Mouse (Mus musculus) telencephalon, adult 2 months (tissue): ENCODE measurements around the gene Rhd.

Experiments used
- DNase-seq: peaks from one replicate; pipeline ENCODE4 v3.0.0-alpha.2; 2011; ENCODE audit warnings: low read depth, low spot score

Rhd gene

GRCm38 (mm10) chr4:134856501-134856900 is 7.8 kb upstream of the Rhd start:
- DNase-seq, result no peak

GRCm38 (mm10) chr4:134858494-134858893 is 5.8 kb upstream of the Rhd start:
- DNase-seq, result no peak

GRCm38 (mm10) chr4:134861884-134862283 is 2.5 kb upstream of the Rhd start:
- no peak for DNase-seq

- no peak for DNase-seq
Measured at GRCm38 (mm10) chr4:134862996-134863395, 1.3 kb upstream of the Rhd start.

GRCm38 (mm10) chr4:134865340-134865739 is 1.0 kb downstream of the Rhd start:
- no peak for DNase-seq

GRCm38 (mm10) chr4:134865789-134866188 is 1.5 kb downstream of the Rhd start:
- DNase-seq, result no peak

- no peak for DNase-seq
Measured at GRCm38 (mm10) chr4:134867213-134867612, 2.9 kb downstream of the Rhd start.

GRCm38 (mm10) chr4:134867661-134868060 is 3.3 kb downstream of the Rhd start:
- DNase-seq, result no peak

- DNase-seq, result no peak
Measured at GRCm38 (mm10) chr4:134868065-134868464, 3.7 kb downstream of the Rhd start.

GRCm38 (mm10) chr4:134868490-134868889 is 4.2 kb downstream of the Rhd start:
- DNase-seq, result no peak

- no peak for DNase-seq
Measured at GRCm38 (mm10) chr4:134869068-134869730, 4.9 kb downstream of the Rhd start.

- DNase-seq, result no peak
Measured at GRCm38 (mm10) chr4:134869815-134870375, 5.6 kb downstream of the Rhd start.

GRCm38 (mm10) chr4:134871477-134871876 is 7.1 kb downstream of the Rhd start:
- DNase-seq, result no peak

- DNase-seq, result no peak
Measured at GRCm38 (mm10) chr4:134871950-134872349, 7.6 kb downstream of the Rhd start.

- no peak for DNase-seq
Measured at GRCm38 (mm10) chr4:134876171-134876570, 11.8 kb downstream of the Rhd start.

- no peak for DNase-seq
Measured at GRCm38 (mm10) chr4:134879410-134879981, 15.2 kb downstream of the Rhd start.

- DNase-seq, result no peak
Measured at GRCm38 (mm10) chr4:134880041-134880440, 15.7 kb downstream of the Rhd start.

GRCm38 (mm10) chr4:134883266-134883665 is 18.9 kb downstream of the Rhd start:
- no peak for DNase-seq

GRCm38 (mm10) chr4:134883808-134884207 is 19.5 kb downstream of the Rhd start:
- no peak for DNase-seq

GRCm38 (mm10) chr4:134884364-134884763 is 20.0 kb downstream of the Rhd start:
- no peak for DNase-seq

- no peak for DNase-seq
Measured at GRCm38 (mm10) chr4:134892096-134892495, 27.8 kb downstream of the Rhd start.

- no peak for DNase-seq
Measured at GRCm38 (mm10) chr4:134897256-134897655, 32.9 kb downstream of the Rhd start.

GRCm38 (mm10) chr4:134901126-134901525 is 36.8 kb downstream of the Rhd start:
- DNase-seq, result no peak
